Mouse (Mus musculus) spleen, adult 2 months (tissue): Measurements from ENCODE around the gene Gm20388.

Experiments
- CTCF ChIP-seq: fragments of 200-500 bp; IDR thresholded peaks from 2 replicates; pipeline ENCODE4 v1.5.1; 2011; ENCODE audit warnings: mild to moderate bottlenecking, inconsistent platforms; ENCODE audit not compliant: insufficient read depth, insufficient read length, insufficient replicate concordance; ENCODE audit errors: extremely low read depth
- POLR2A ChIP-seq: fragments of 200-500 bp; IDR thresholded peaks from 2 replicates; pipeline ENCODE4 v1.6.1; 2011; ENCODE audit warnings: low read depth, low read length, inconsistent platforms

DNA sequence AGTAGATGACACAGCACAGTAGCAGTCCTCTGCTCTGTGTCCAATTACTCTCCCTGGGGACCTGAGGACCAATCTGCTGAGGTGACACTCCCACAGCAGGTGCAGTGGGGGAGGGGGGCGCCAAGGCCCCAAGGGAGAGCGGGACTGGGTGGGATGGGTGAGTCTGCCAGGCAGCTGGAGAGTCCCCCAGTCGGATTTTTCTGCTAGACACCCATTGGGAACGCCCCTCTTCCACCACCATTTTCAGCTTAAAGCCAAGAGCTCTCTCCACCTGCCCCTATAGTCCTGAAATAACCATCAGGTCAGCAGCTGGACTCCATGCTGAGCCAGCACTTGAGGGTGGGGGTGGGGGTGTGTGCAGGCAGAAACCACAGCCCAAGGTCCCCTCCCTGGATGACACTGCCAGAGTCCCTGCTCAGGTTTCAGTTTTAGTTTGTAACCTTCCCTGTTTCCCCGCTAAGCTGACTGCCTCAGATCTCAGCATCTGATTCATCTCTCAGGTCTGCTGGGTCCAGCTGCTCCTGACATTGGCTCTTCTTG is 525.9 kb downstream of the Gm20388 start:
- TF ChIP-seq CTCF (no peak), POLR2A (no peak)
